Mouse (Mus musculus): ENCODE data around the gene Ercc6. TPM values are rescaled to one million over a fixed set of nuclear protein-coding genes. Genes with fewer than 3 reads are reported as not detected.
A peak's percentile ranks its signal among the peaks of the same experiment; 100 is the strongest.

Ercc6 gene
- polyA plus RNA-seq, 1 experiment from 2014 or later, result 18.8 TPM

DNA sequence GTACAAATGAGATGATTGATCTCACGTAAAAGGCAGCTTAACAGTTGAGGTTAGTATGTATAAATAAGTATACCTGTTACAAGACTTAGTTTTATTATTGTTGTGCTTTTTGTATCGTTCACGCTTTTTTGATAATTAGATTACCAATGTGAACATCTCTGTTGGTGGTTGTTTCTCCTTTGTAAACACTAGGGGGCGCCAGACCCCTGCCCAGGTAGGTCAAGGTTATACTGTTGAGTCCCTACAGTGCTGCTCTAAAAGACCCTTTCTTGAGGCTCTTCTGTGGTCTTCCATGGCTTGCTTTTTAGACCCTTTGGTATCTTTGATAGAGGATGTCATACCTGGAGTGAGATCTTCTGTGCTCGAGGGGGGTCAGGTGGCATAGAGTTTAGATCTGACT, 20.8 kb downstream of the Ercc6 start:
- DNase-seq (ENCODE audit: low spot score) (no peak), ATAC-seq (replicated peaks; ENCODE audit: low FRiP score) (no peak)
- no peak overlapping the region for H3K9ac ChIP-seq (ENCODE audit: low read depth, low read length)
- H3K4me3 ChIP-seq (ENCODE audit: low read depth, low read length), result no peak overlapping the region
- 69% methylated on average over 5 of the region's 5 CpGs for WGBS
- no peaks in the 10 kb centered on the region; the same call in 1 of the 2 replicates for H3K4me1 ChIP-seq (replicated peaks; ENCODE audit: control insufficient read depth, insufficient read depth, low read length)
- H3K27ac ChIP-seq (ENCODE audit: low read depth, low read length), result no peak overlapping the region
- no peaks in the 10 kb centered on the region for H3K9me3 ChIP-seq (ENCODE audit: control insufficient read depth, low read length)
- no peak overlapping the region for H3K4me2 ChIP-seq
- peaks cover 2% of the 10 kb centered on the region; the same call in 1 of the 2 replicates for H3K36me3 ChIP-seq (ENCODE audit: control insufficient read depth, insufficient read depth, low read length)
- no peaks in the 10 kb centered on the region for H3K27me3 ChIP-seq (replicated peaks; ENCODE audit: control insufficient read depth, insufficient read depth, low read length)

GRCm38 (mm10) chr14:32536763-32537162, 23.4 kb downstream of the Ercc6 start:
- ATAC-seq (replicated peaks; ENCODE audit: low FRiP score), result no peak
- no peak for DNase-seq (ENCODE audit: low spot score)
- Histone ChIP-seq H3K4me2 (no peak overlapping the region), H3K4me1 (replicated peaks; ENCODE audit: control insufficient read depth, insufficient read depth, low read length) (no peaks in the 10 kb centered on the region; the same call in 1 of the 2 replicates), H3K36me3 (ENCODE audit: control insufficient read depth, insufficient read depth, low read length) (peaks cover 6% of the 10 kb centered on the region), H3K27me3 (replicated peaks; ENCODE audit: control insufficient read depth, insufficient read depth, low read length) (no peaks in the 10 kb centered on the region), H3K4me3 (ENCODE audit: low read depth, low read length) (no peak overlapping the region), H3K9me3 (ENCODE audit: control insufficient read depth, low read length) (no peaks in the 10 kb centered on the region), H3K27ac (ENCODE audit: low read depth, low read length) (no peak overlapping the region), H3K9ac (ENCODE audit: low read depth, low read length) (no peak overlapping the region)
- 86% methylated on average over 9 of the region's 9 CpGs for WGBS

- Histone ChIP-seq H3K36me3 (ENCODE audit: control insufficient read depth, insufficient read depth, low read length) (peaks cover 14% of the 10 kb centered on the region), H3K4me3 (ENCODE audit: low read depth, low read length) (no peak overlapping the region), H3K4me1 (replicated peaks; ENCODE audit: control insufficient read depth, insufficient read depth, low read length) (no peaks in the 10 kb centered on the region), H3K9me3 (ENCODE audit: control insufficient read depth, low read length) (no peaks in the 10 kb centered on the region), H3K27me3 (replicated peaks; ENCODE audit: control insufficient read depth, insufficient read depth, low read length) (no peaks in the 10 kb centered on the region), H3K9ac (ENCODE audit: low read depth, low read length) (no peak overlapping the region), H3K27ac (ENCODE audit: low read depth, low read length) (no peak overlapping the region), H3K4me2 (no peak overlapping the region)
- no peak for ATAC-seq (replicated peaks; ENCODE audit: low FRiP score)
- WGBS, result 88% methylated on average over 1 of the region's 1 CpGs
- DNase-seq (ENCODE audit: low spot score), result no peak
These were observed 24.8 kb downstream of the Ercc6 start for GRCm38 (mm10) chr14:32538115-32538514.

DNA sequence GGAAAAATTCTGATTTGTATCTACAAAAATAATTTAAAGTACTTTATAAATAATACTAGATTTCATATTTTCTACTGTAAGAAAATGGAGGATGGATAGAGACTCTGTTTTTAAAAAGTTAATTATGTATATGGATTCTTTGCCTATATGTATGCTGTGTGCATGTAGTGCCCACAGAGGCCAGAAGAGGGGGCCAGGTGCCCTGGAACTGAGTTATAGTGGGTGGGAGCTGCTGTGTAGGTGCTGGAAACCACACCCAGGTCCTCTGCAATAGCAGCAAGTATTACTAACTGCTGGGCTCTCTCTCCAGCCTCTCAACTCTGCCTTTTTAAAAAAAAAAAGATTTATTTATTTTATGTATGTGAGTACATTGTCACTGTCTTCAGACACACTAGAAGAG, 29.8 kb downstream of the Ercc6 start:
- no peaks in the 10 kb centered on the region for H3K4me1 ChIP-seq (replicated peaks; ENCODE audit: control insufficient read depth, insufficient read depth, low read length)
- H3K9me3 ChIP-seq (ENCODE audit: control insufficient read depth, low read length), result no peaks in the 10 kb centered on the region
- no peak overlapping the region for H3K4me2 ChIP-seq
- H3K27ac ChIP-seq (ENCODE audit: low read depth, low read length), result no peak overlapping the region
- ATAC-seq (replicated peaks; ENCODE audit: low FRiP score), result no peak
- H3K27me3 ChIP-seq (replicated peaks; ENCODE audit: control insufficient read depth, insufficient read depth, low read length), result no peaks in the 10 kb centered on the region
- no peak overlapping the region for H3K4me3 ChIP-seq (ENCODE audit: low read depth, low read length)
- peaks cover 14% of the 10 kb centered on the region for H3K36me3 ChIP-seq (ENCODE audit: control insufficient read depth, insufficient read depth, low read length)
- H3K9ac ChIP-seq (ENCODE audit: low read depth, low read length), result no peak overlapping the region
- no peak for DNase-seq (ENCODE audit: low spot score)

GRCm38 (mm10) chr14:32546676-32547075, 33.4 kb downstream of the Ercc6 start:
- no peaks in the 10 kb centered on the region for H3K4me1 ChIP-seq (replicated peaks; ENCODE audit: control insufficient read depth, insufficient read depth, low read length)
- ATAC-seq (replicated peaks; ENCODE audit: low FRiP score) (no peak), DNase-seq (ENCODE audit: low spot score) (no peak)
- no peaks in the 10 kb centered on the region for H3K9me3 ChIP-seq (ENCODE audit: control insufficient read depth, low read length)
- peaks cover 11% of the 10 kb centered on the region for H3K36me3 ChIP-seq (ENCODE audit: control insufficient read depth, insufficient read depth, low read length)
- H3K9ac ChIP-seq (ENCODE audit: low read depth, low read length), result no peak overlapping the region
- H3K27ac ChIP-seq (ENCODE audit: low read depth, low read length), result no peak overlapping the region
- no peak overlapping the region for H3K4me2 ChIP-seq
- H3K27me3 ChIP-seq (replicated peaks; ENCODE audit: control insufficient read depth, insufficient read depth, low read length), result no peaks in the 10 kb centered on the region
- no peak overlapping the region for H3K4me3 ChIP-seq (ENCODE audit: low read depth, low read length)
- 84% methylated on average over 5 of the region's 5 CpGs for WGBS

GRCm38 (mm10) chr14:32551854-32552253, 38.5 kb downstream of the Ercc6 start:
- H3K4me2 ChIP-seq, result no peak overlapping the region
- peaks cover 5% of the 10 kb centered on the region for H3K4me1 ChIP-seq (replicated peaks; ENCODE audit: control insufficient read depth, insufficient read depth, low read length)
- DNase-seq (ENCODE audit: low spot score) (no peak), ATAC-seq (replicated peaks; ENCODE audit: low FRiP score) (no peak)
- no peaks in the 10 kb centered on the region for H3K9me3 ChIP-seq (ENCODE audit: control insufficient read depth, low read length)
- WGBS, result 82% methylated on average over 5 of the region's 5 CpGs
- no peaks in the 10 kb centered on the region for H3K27me3 ChIP-seq (replicated peaks; ENCODE audit: control insufficient read depth, insufficient read depth, low read length)
- H3K4me3 ChIP-seq (ENCODE audit: low read depth, low read length), result no peak overlapping the region
- H3K27ac ChIP-seq (ENCODE audit: low read depth, low read length), result no peak overlapping the region
- H3K36me3 ChIP-seq (ENCODE audit: control insufficient read depth, insufficient read depth, low read length), result peaks cover 2% of the 10 kb centered on the region
- H3K9ac ChIP-seq (ENCODE audit: low read depth, low read length), result no peak overlapping the region

DNA sequence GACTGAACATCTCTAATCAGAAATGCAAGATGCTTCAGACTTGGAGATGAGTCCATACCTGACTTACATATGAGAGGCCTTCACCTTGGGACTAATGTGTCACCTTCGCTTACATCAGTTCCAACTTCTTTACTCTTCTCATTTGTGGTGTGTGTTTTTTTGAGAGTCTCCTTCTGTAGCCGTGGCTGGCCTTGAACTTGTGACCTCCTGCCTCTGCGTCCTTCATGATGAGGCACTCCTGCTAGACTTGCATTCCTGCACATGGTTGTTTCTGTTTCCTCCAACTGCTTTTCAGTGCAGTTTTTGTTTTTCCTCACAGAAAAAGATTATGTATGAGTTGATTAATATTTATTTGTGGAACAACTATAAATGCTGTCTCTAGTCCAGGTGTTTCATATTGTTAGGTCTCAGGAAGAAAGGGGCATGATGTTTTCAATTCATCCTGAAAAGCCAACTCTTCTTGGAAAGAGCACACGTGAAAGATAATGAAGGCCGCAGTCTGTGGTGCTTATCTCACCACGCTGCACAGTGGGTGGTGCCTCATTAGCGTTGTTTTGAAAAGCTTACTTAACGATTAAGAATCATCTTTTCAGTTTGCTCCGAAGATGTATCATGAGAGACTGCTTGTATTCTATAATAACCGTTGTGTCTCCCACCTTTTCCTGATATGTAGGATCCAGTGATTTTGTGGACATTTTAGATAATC, 40.0 kb downstream of the Ercc6 start:
- Histone ChIP-seq H3K4me2 (peak overlapping the region; percentile 44), H3K4me3 (ENCODE audit: low read depth, low read length) (no peak overlapping the region), H3K9ac (ENCODE audit: low read depth, low read length) (no peak overlapping the region), H3K9me3 (ENCODE audit: control insufficient read depth, low read length) (no peaks in the 10 kb centered on the region), H3K27ac (ENCODE audit: low read depth, low read length) (peak overlapping the region; percentile 57), H3K36me3 (ENCODE audit: control insufficient read depth, insufficient read depth, low read length) (peaks cover 2% of the 10 kb centered on the region), H3K27me3 (replicated peaks; ENCODE audit: control insufficient read depth, insufficient read depth, low read length) (no peaks in the 10 kb centered on the region), H3K4me1 (replicated peaks; ENCODE audit: control insufficient read depth, insufficient read depth, low read length) (peaks cover 5% of the 10 kb centered on the region)
- DNase-seq (ENCODE audit: low spot score) (no peak), ATAC-seq (replicated peaks; ENCODE audit: low FRiP score) (peak; percentile 72)
- WGBS, result 51% methylated on average over 10 of the region's 10 CpGs

DNA sequence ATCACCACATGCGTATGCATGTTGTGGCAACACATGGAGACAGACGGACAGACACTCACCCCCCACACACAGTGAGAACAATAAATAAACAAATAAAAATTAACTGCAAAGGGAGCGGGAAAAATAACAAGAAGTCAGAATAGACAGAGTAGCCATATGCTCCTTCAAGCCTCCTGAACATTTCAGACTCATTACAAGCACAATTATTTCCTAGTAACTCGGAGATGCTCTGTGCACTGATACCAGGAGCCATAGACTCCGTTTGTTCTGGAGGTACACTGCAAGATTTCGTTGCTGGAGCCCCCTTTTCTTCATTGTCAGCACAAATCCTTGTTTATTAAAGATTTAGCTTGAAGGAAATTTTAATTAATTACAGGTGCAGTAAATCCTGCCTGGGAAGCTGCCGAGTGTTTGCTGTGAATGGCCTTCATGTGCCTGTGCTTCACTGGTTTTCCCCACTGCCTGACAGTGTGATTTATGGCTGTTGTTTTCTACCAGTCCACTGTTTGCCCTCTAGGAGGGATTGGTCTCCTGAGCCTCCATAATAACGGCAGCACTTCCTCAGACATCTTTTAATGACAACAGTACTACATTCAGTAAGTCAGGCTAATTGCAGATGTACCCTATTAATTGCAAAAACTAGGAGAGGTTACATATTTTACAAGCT, 41.7 kb downstream of the Ercc6 start:
- Histone ChIP-seq H3K36me3 (ENCODE audit: control insufficient read depth, insufficient read depth, low read length) (peaks cover 2% of the 10 kb centered on the region), H3K27me3 (replicated peaks; ENCODE audit: control insufficient read depth, insufficient read depth, low read length) (no peaks in the 10 kb centered on the region), H3K9ac (ENCODE audit: low read depth, low read length) (no peak overlapping the region), H3K4me1 (replicated peaks; ENCODE audit: control insufficient read depth, insufficient read depth, low read length) (peaks cover 5% of the 10 kb centered on the region), H3K4me2 (no peak overlapping the region), H3K9me3 (ENCODE audit: control insufficient read depth, low read length) (no peaks in the 10 kb centered on the region), H3K27ac (ENCODE audit: low read depth, low read length) (no peak overlapping the region), H3K4me3 (ENCODE audit: low read depth, low read length) (no peak overlapping the region)
- 81% methylated on average over 8 of the region's 8 CpGs for WGBS
- ATAC-seq (replicated peaks; ENCODE audit: low FRiP score), result no peak
- DNase-seq (ENCODE audit: low spot score), result no peak

DNA sequence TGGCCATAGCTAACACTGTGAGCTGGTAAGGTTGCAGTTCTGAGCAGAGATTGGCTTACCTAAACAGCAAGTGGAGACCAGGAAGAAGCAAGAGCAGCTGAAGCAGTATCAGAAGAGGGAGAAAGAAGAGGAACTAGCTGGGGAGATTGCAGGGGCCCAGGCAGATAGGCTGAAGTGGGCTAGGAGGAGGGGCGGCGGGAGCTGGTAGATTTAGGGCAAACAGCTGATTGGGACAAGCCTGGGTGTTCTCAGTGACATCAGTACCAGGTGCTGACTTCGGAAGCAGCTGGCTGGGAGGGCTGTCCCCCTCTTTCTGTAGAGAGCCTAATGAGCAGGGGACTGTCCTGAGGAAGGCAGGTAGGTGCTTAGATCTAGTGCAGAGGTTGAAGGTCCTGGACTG, 48.1 kb downstream of the Ercc6 start:
- Histone ChIP-seq H3K9ac (ENCODE audit: low read depth, low read length) (no peak overlapping the region), H3K27me3 (replicated peaks; ENCODE audit: control insufficient read depth, insufficient read depth, low read length) (no peaks in the 10 kb centered on the region), H3K27ac (ENCODE audit: low read depth, low read length) (no peak overlapping the region), H3K9me3 (ENCODE audit: control insufficient read depth, low read length) (no peaks in the 10 kb centered on the region), H3K4me1 (replicated peaks; ENCODE audit: control insufficient read depth, insufficient read depth, low read length) (no peaks in the 10 kb centered on the region), H3K4me3 (ENCODE audit: low read depth, low read length) (no peak overlapping the region), H3K36me3 (ENCODE audit: control insufficient read depth, insufficient read depth, low read length) (peaks cover 9% of the 10 kb centered on the region; the same call in 1 of the 2 replicates), H3K4me2 (no peak overlapping the region)
- ATAC-seq (replicated peaks; ENCODE audit: low FRiP score) (no peak), DNase-seq (ENCODE audit: low spot score) (no peak)
- 88% methylated on average over 3 of the region's 3 CpGs for WGBS
